Mouse (Mus musculus) ovary, postnatal 14 days (tissue): ENCODE data around the gene Chchd6.

Experiments used
- DNase-seq: peaks from one replicate; pipeline ENCODE4 v3.0.0; 2022; ENCODE audit warnings: low spot score

The Chchd6 gene

GRCm38 (mm10) chr6:89452976-89453674, 142.3 kb downstream of the Chchd6 start:
- no peak for DNase-seq

- DNase-seq = no peak
Observed at GRCm38 (mm10) chr6:89452356-89452755, 143.1 kb downstream of the Chchd6 start.

GRCm38 (mm10) chr6:89448736-89449135, 146.7 kb downstream of the Chchd6 start:
- DNase-seq = no peak

GRCm38 (mm10) chr6:89440671-89441070, 154.8 kb downstream of the Chchd6 start:
- DNase-seq = no peak

GRCm38 (mm10) chr6:89431920-89432482, 163.5 kb downstream of the Chchd6 start:
- no peak for DNase-seq

- DNase-seq = no peak
Observed at GRCm38 (mm10) chr6:89430749-89431148, 164.7 kb downstream of the Chchd6 start.

- DNase-seq = no peak
Observed at GRCm38 (mm10) chr6:89428661-89429375, 166.6 kb downstream of the Chchd6 start.

GRCm38 (mm10) chr6:89424461-89424860, 171.0 kb downstream of the Chchd6 start:
- no peak for DNase-seq

GRCm38 (mm10) chr6:89422621-89423020, 172.8 kb downstream of the Chchd6 start:
- DNase-seq = no peak

GRCm38 (mm10) chr6:89421922-89422321, 173.5 kb downstream of the Chchd6 start:
- no peak for DNase-seq

- DNase-seq = no peak
Observed at GRCm38 (mm10) chr6:89421503-89421902, 173.9 kb downstream of the Chchd6 start.

GRCm38 (mm10) chr6:89420756-89421155, 174.7 kb downstream of the Chchd6 start:
- no peak for DNase-seq

GRCm38 (mm10) chr6:89420110-89420509, 175.3 kb downstream of the Chchd6 start:
- no peak for DNase-seq

- no peak for DNase-seq
Observed at GRCm38 (mm10) chr6:89419066-89419815, 176.2 kb downstream of the Chchd6 start.

GRCm38 (mm10) chr6:89416030-89416595, 179.3 kb downstream of the Chchd6 start:
- DNase-seq = no peak

- DNase-seq = no peak
Observed at GRCm38 (mm10) chr6:89415091-89415490, 180.4 kb downstream of the Chchd6 start.

- no peak for DNase-seq
Observed at GRCm38 (mm10) chr6:89414126-89414525, 181.3 kb downstream of the Chchd6 start.

GRCm38 (mm10) chr6:89413481-89413884, 182.0 kb downstream of the Chchd6 start:
- DNase-seq = no peak

- DNase-seq = no peak
Observed at GRCm38 (mm10) chr6:89412562-89412961, 182.9 kb downstream of the Chchd6 start.

- no peak for DNase-seq
Observed at GRCm38 (mm10) chr6:89409041-89409440, 186.4 kb downstream of the Chchd6 start.

- no peak for DNase-seq
Observed at GRCm38 (mm10) chr6:89408259-89408658, 187.2 kb downstream of the Chchd6 start.

GRCm38 (mm10) chr6:89407247-89407889, 188.1 kb downstream of the Chchd6 start:
- DNase-seq = no peak
